Mouse (Mus musculus) thymus, postnatal 4 days (tissue): ENCODE results near the gene Dnlz.
"Not testable (repeated sequence)": the region's sequence is repeated elsewhere in the genome, so short reads cannot be mapped to it uniquely, and the experiment has no call there.

Source experiments
- DNase-seq: peaks from one replicate; pipeline ENCODE4 v3.0.0; 2021

The Dnlz gene

GRCm38 (mm10) chr2:26351358-26352290 is at the start of gene Dnlz:
Gene Dnlz (minus strand): TSS chr2:26352110.
- peak; percentile 96 for DNase-seq

DNA sequence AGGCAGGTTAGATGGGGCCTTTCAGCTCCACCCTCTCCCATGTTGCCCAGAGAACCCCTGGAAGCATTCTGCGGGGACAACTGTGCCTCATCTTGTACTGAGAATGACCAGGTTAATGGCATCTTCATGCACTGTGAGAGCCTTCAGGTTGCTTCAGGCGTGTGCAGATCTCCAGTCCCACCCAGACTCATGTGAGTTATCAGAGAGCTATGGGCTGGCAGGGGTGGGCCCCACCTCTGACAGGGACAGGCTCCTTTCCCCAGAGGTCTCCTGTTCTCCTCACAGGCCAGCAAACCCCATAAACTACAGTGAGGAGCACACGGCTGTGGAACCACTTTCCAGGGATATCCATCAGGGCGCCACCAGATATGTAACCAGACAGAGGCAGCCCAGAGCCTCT is 49.1 kb upstream of the Dnlz start:
- DNase-seq, result no peak

DNA sequence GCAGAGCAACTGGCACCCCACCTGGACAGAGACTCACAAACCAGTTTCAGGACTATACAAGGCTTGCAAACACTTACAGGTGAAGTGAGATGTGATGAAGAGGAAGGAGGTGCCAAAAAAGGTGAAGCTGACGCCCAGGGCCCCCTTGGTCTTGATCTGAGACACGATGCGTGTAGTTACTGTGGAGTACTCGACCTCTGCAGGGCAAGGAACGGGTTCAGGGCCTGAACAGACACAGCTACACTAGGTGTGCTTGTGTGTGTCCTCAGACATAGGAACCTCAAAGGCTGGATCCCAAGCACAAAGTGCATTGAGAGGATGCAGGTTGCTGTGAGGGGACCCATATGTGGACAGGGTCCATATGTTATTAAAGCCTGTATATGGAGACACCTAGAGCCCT is 48.4 kb upstream of the Dnlz start:
- DNase-seq, result no peak

- DNase-seq, result no peak
Observed at GRCm38 (mm10) chr2:26399647-26400046, 47.7 kb upstream of the Dnlz start.

DNA sequence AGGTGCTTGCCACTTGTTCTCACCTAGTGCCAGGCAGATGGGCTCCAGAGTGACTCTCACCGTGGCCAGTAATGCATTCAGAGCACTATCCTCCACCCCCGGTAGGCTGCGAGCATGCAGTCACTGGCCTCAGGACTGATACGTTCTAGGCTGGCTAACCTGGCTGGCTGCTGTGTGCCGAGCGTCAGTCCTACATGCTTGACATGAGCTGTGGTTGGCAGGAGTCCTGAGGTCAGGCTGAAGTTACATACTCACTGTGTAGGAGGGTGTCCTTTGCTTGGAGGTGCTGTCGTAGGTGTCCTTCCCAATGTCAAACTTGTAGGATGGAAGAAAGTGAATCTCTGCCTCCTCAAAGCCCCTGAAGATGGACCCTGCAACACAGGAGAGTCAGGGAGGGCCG is 47.1 kb upstream of the Dnlz start:
- DNase-seq, result no peak

DNA sequence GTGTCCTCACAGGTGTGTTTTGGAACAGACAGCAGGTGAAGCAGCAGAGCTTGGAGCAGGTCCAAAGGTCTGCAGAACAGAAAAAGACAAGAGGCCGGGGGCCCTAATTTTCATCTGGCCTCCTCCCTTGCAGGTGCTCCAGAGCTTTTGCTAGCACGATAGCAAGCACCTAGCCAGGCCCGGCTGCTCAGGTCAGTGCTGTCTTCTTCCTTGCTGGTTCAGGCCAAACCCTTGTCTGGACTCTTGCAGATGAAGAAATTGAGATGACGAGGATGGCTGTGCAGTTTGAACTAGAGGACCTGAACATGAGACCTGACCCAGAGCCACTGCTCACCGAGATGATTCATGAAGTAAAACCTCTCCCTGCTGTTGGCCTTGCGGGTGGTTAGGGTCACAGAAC is 39.7 kb upstream of the Dnlz start:
- DNase-seq, result no peak

- no peak for DNase-seq
Observed at GRCm38 (mm10) chr2:26390954-26391353, 39.0 kb upstream of the Dnlz start.

GRCm38 (mm10) chr2:26389154-26389690 is 37.3 kb upstream of the Dnlz start, which contains the start of the genes Entr1 and Pmpca:
Gene Entr1 (minus strand): TSS chr2:26389316.
Gene Pmpca (plus strand): TSS chr2:26389339.
- DNase-seq, result peak; percentile 93

- DNase-seq, result no peak
Observed at GRCm38 (mm10) chr2:26388682-26389153, 36.8 kb upstream of the Dnlz start.

DNA sequence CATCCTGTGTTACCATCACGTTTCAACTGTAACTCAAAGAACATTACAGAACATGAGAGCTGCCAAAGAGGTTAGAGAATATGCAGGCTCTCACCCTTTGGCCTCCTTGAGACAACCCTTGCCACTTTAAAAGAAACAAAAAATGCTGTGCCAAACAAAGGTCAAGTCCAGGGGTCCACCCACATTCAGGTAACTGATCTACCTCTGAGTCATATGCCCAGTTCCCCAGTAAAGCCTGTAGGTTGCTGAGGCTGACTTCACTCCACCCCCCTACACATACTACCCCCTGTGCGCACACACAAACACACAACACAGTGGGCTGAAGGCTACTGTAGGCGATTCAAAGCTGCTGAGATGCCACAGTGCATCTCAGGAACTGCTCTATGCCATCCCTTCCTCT is 35.8 kb upstream of the Dnlz start:
- DNase-seq, result peak; percentile 8

- DNase-seq, result not testable (repeated sequence)
Observed at GRCm38 (mm10) chr2:26380871-26381270, 29.0 kb upstream of the Dnlz start.

GRCm38 (mm10) chr2:26380131-26380771 is 28.3 kb upstream of the Dnlz start, which contains the start of gene Snapc4:
Gene Snapc4 (minus strand): TSS chr2:26380653.
- peak; percentile 91 for DNase-seq

DNA sequence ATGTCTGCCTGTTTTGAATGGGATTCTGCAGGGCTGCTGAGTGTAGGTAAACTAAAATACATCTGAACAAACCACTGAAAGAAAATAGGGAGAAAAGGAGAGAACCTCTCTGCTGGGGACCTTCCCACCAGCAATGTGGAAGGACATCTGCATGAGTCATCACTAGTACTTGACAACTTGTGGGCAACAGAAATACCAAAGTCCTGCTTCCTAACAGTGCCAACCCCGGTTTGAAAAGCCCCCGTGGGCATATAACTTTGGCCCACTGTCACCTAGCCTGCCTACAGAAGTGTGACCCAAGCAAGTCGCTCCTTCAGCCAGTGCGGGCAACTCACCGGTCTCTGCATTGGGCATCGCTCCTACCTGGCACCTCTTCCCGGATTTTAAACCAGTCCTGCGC is 20.5 kb upstream of the Dnlz start:
- no peak for DNase-seq

GRCm38 (mm10) chr2:26368572-26368971 is 16.7 kb upstream of the Dnlz start:
- DNase-seq, result no peak

- no peak for DNase-seq
Observed at GRCm38 (mm10) chr2:26367911-26368310, 16.0 kb upstream of the Dnlz start.

- DNase-seq, result peak; percentile 9
Observed at GRCm38 (mm10) chr2:26364738-26365465, 13.0 kb upstream of the Dnlz start.

GRCm38 (mm10) chr2:26363481-26363880 is 11.6 kb upstream of the Dnlz start:
- no peak for DNase-seq

GRCm38 (mm10) chr2:26362991-26363390 is 11.1 kb upstream of the Dnlz start:
- no peak for DNase-seq

GRCm38 (mm10) chr2:26360772-26361171 is 8.9 kb upstream of the Dnlz start, which contains the start of gene Card9:
Gene Card9 (minus strand): TSS chr2:26360918.
- DNase-seq, result peak; percentile 6

GRCm38 (mm10) chr2:26359983-26360382 is 8.1 kb upstream of the Dnlz start:
- peak; percentile 17 for DNase-seq

- DNase-seq, result peak; percentile 12
Observed at GRCm38 (mm10) chr2:26358667-26359320, 6.9 kb upstream of the Dnlz start.

DNA sequence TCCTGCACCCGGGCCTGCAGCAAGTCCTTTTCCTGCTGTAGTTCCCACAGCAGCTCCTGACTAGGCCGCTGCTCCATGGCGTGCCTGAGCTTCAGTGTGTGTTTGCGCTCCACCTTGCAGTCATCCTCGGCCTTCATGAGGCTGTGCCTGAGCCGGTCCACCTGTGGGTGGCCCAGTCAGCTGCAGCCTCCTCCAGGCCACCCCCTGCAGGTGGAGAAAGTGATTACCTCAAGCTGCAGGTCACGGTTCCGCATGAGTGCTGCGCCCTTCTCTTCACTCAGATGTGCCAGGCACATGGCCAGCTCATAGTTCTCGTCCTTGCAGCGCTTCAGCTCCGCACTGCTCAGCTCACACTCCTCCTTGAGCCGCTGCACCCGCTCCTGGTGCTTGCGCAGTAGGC is 5.6 kb upstream of the Dnlz start:
- peak; percentile 46 for DNase-seq
